Mouse (Mus musculus): ENCODE results near the gene Stk24.

Stk24 gene

DNA sequence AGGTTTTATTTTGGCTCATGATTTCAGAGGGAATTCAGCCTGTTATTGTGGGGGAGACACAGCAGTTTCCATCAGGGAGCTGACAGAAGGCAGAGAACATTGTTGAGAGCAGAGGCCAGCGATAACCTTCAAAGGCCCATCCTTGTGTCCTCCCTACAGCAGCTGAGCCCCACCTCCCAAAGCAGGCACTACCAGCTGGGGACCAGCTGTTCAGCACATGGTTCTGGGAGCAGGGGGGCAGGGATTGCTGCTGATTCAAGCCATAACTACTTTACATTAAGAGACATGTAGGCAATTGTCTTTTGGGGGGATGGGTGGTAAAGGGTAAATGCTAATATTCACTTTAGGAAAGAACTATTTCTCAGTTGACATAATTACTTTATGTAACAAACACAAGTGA lies 17.7 kb upstream of the Stk24 start:
- TF ChIP-seq GATA4 (IDR thresholded peaks at IDR 0.05; ENCODE audit: insufficient replicate concordance, low read length) = no peak

DNA sequence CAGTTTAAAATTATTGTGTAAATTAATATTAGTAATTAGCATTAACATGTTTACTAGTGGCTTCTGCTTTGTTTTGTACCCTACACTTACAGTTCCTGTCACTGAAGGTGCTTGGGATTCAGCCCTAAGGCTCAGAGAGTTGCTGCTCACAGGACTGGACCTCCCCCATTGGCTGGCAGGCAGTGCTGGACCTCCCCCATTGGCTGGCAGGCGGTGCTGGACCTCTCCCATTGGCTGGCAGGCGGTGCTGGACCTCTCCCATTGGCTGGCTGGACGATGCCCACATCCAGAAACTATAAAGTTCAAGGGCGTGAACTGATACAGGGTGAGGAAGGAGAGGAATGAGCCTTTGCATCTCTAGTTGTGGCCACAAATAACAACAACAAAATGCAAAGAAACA lies 15.3 kb upstream of the Stk24 start:
- TF ChIP-seq GATA4 (IDR thresholded peaks at IDR 0.05; ENCODE audit: insufficient replicate concordance, low read length) = no peak

DNA sequence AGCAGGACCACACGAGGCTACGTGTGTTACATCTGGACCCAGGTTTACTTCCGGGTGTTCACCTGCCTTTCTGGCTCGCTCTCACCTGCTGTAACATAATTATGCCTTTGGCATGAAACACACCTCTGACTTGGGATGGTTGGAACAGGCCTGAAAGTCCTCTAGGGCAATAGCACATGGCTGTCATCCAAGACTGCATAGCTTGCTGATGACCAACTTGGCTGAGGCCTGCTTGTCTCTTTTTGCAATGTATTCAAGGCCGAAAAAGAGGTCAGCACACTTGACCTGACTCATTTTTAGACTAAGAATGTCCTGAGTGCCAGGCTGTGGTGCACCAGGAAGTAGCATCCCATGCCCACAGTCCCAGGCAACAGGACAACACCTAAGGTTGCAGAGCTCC lies 12.1 kb upstream of the Stk24 start:
- TF ChIP-seq GATA4 (IDR thresholded peaks at IDR 0.05; ENCODE audit: insufficient replicate concordance, low read length) = no peak

DNA sequence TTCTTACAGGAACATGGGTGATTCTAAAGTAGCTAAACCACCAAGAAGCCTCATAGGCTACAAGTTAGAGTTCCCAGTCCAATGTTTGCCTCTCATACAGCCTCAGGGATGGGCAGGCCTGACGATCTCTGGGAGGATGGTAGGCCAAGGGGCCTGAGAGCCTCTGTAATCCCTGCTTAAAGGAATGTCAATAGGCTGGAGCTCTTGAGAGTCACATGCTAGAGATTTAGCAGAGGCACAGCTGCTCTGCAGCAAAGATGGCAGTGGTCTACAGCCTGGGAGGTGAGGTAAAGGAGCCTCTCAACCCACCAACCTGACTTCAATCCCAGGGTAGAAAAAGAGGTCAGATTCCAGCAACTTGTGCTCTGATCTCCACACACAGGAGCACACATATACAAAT lies 7.9 kb upstream of the Stk24 start:
- TF ChIP-seq GATA4 (IDR thresholded peaks at IDR 0.05; ENCODE audit: insufficient replicate concordance, low read length) = no peak

DNA sequence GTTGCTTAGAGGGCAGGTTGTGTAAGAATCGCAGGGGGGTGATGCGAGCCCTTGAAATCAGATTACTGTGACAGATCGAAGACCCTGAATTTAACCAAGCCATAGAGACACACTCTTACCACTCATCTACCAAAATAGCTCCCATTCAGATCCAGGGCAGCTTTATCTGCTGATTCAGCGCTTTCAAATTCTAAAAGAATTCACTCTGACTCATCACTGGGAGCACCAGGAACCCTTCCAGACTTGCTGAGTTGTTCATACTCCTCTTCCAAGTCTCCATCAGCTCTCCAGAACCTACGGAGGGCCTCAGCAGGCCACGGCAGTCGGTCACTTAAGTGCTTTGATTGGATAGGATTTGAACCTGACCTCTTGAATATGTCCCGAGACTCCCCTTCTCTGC lies 5.6 kb upstream of the Stk24 start:
- no peak for TF ChIP-seq GATA4 (IDR thresholded peaks at IDR 0.05; ENCODE audit: insufficient replicate concordance, low read length)

DNA sequence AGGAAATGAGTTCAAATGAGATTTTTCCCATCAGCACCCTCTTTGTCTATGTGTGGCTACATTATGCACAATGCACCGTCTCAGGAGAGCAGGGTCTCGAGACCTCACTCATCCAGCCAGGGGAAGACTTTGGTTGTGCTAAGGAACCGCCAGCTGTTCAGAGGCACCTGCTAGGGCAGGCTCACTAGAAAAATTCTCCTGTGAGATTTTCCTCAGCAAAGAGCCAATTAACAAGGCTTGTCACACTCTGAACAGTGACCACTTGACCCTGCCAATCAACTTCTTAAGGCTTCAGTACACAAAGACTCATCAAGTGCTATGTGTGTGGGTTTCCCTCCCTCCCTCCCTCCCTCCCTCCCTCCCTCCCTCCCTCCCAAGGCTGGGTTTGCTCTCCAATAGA lies 4.0 kb upstream of the Stk24 start:
- TF ChIP-seq GATA4 (IDR thresholded peaks at IDR 0.05; ENCODE audit: insufficient replicate concordance, low read length) = no peak

DNA sequence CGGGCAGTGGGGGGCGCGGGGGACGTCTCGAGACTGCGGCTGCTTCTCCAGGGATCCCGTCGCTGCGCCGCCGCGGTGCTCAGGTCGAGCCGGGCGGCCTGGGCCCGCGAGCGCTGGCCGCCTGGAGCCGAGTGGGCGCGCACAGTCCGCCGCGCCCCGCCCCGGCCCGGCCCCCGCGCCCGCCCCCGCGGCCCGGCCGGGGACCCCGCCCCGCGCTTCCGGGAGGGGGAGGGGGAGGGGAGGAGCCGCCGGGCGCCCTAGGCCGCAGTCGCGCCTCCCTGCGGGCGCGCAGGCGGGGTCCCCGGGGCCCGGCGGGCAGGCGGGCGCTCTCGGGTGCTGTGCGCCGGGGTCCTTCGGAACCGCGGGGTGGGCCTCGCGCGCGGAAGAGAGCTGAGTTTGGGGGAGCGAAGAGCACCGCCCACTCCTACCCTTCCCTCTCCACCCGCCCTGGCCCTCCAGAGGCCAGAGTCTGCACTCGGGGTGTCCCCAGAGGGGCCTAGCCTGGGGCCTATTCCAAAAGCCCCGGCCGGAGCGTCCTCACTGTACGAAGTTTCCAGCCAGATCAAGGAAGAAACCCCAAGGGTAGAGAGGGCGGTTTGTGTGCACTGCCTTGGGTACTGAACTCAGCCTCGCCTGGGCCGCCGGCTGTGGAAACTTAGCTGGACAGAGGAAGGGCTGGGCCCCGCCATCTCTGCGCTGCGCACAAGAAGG lies 540 bp downstream of the Stk24 start:
- TF ChIP-seq GATA4 (IDR thresholded peaks at IDR 0.05; ENCODE audit: insufficient replicate concordance, low read length) = no peak

DNA sequence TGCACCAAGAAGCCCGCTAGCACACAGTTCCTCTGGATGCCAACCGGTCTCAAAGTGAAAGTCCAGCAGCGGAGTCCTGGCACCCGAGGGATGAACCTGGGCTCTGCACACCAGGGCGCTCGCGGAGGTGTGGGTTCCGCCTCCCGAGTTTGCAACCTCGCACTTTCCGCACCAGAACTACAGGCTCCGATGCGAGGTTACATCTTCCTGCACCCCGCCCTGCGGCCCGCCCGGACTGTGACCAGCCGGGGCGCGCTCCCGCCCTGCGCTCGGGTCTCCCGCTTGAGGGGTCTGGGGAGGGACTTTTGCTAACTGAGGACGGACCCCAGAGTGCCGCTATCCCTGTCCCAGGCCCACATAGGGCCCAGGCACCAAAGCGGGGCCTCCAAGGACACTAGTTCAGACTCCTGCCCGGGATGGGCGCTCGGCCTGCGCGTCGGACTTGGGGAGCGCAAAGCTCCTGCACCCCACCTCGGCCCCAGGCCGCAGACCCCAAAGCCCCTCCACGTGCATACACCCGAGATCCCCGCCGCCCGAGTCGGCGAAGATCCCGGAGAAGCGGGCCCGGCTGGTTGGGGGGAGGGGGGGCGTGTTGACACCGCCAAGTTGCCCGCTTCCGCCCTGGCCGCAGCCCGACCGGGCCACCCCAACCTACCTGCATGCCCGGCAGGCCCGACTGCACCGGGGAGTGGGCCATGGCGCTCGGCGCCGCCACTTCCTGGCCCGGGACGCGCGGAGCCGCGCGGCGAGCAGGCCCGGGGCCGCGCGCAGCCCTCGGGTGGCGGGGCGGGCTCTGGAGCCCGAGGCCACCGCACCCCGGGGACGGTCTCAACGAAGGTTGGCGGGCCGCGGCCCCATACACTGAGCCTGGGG lies 1.3 kb downstream of the Stk24 start:
- no peak for TF ChIP-seq GATA4 (IDR thresholded peaks at IDR 0.05; ENCODE audit: insufficient replicate concordance, low read length)

DNA sequence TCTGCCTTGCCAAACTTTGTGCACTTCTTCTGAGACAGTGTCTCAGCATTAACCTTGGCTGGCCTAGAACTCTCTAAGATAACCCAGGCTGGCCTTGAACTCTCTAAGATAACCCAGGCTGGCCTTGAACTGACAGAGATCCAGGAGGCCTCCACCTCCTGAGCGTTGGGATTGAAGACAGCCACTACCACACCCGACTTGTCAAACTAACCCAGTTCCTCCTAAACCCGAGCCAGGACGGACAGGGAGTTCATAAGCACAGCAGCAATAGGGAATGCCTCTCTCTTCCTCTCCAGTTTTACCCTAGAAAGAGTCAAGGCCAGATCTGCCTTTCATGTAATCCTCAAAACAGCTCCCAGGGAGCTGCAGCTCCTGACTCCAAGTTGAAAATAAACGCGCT lies 3.2 kb downstream of the Stk24 start:
- TF ChIP-seq GATA4 (IDR thresholded peaks at IDR 0.05; ENCODE audit: insufficient replicate concordance, low read length) = no peak

DNA sequence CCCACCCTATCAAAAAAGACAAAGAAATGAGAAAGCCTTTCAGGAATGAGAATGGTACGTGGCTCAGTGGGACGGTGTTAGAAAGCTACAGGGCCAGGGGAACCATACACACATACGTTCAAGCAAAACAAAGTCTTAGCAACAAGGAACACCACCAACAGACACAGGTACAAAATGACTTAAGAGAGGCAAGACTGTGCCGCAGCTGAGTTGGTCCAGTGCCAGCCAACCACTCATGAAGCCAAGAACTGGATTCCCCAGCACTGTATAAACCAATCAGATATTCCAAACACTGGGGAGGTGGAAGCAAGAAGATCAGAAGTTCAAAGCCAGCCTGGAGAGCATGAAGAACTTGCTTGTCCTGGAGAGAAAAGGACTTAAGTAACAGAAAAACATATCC lies 5.9 kb downstream of the Stk24 start:
- no peak for TF ChIP-seq GATA4 (IDR thresholded peaks at IDR 0.05; ENCODE audit: insufficient replicate concordance, low read length)

DNA sequence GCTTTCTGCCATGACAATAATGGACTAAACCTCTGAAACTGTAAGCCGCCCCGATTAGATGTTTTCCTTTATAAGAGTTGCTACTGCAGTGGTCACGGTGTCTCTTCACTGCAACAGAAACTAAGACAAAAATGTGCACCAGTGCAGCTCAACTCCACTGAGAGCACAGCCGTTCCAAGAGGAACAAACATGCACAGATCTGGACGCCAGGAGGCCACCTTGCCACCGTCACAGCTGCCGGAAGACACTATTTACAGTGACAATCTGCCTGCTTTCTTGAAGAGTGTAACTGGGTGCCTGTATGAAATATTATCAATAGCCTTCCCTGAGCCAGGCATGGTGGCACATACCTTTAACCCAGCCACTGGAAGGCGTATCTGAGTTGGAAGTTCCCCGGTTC lies 6.8 kb downstream of the Stk24 start:
- TF ChIP-seq GATA4 (IDR thresholded peaks at IDR 0.05; ENCODE audit: insufficient replicate concordance, low read length) = no peak

DNA sequence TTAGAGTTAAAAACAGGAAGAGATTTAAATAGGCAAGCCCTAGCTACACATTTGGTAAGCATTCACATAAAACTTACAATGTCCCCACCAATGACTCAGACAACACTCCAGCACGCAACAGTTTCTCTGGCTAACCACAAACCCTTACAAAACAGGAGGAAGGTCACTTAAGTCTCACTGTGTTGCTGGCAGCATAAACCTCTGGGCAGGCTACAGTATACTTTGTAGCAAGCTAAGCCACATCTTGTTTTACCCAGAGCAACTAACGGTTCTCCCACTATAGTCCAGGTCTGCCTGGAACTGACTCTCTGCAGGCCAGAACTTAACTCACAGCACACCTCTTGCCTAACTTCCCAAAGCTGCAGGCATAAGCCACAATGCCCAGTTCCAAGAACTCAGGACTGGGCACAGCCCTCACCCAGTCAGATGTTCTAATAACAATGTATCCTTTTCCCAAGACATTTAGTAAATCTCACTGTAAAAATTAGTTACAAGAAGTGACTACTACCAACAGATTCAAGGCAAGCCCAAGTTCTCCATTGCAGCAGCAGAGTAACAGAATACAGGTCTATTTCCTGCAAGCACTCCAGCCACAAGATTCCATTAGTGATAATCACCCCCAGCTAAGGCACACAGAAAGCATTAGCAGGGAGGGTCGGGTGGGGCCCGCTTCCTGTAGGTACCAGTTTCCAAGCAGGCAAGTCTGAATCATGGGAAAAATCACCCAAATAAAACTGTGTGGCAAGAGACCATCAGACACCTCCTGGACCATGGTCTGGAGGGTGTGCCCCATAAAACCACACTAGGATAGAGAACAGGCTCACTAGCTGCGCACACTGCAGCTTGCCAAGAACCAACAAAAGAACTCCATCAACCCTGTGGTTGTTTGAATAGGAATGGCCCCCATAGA lies 7.6 kb downstream of the Stk24 start:
- no peak for TF ChIP-seq GATA4 (IDR thresholded peaks at IDR 0.05; ENCODE audit: insufficient replicate concordance, low read length)

DNA sequence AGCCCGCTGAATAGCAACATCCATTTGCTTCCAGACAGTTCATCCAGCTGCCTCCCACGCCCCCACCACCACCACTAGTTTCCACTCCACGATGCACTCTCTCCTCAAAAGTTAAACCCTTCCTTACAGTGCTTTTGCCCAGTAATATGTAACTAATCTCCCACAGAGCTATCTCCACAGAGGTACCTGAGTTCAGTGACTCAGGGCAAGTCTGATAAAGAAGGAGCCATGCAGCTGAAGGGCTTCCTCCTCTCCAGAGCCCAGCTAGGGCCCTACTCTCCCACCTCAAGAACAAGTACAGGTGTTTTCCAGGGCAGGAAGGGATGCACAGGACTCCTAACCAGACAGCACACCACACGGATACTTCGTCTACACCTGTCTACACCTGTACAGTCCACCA lies 10.4 kb downstream of the Stk24 start:
- no peak for TF ChIP-seq GATA4 (IDR thresholded peaks at IDR 0.05; ENCODE audit: insufficient replicate concordance, low read length)

DNA sequence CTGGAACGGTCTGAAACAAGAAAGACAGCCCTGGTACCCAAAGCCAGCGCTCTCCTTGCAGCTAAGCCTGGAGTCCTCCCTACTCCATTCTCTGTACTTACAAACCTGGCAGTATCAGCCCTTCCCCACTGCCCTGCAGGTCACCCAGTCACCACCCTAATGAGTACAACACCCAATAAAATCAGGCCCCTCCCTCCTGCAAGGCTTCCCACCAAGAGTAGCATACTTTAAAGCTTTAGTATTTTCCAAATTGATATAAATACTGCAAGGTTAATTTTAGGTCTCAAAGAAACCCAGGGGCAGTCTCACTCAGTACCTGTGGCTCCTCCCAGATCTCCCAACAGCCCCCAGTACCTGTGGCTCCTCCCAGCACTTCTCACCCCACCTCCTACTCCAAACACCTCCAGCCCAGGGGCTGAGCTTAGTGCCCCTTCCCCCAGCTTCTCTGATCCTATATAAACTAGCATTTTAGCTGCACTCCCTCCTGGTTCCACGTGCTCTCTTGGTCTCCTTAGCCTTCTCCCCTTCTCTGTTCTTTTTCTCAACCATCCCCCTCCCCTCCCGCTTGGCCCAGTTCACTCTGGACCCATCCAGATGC lies 11.6 kb downstream of the Stk24 start:
- no peak for TF ChIP-seq GATA4 (IDR thresholded peaks at IDR 0.05; ENCODE audit: insufficient replicate concordance, low read length)
